Mouse (Mus musculus) stomach, postnatal 0 days (tissue): ENCODE results near the gene Mpo. TPM values are rescaled to one million over a fixed set of nuclear protein-coding genes. Genes with fewer than 3 reads are reported as not detected.
A peak's percentile ranks its signal among the peaks of the same experiment; 100 is the strongest.

ENCODE experiments used
- ATAC-seq: fragments of 200-750 bp; cut with Nextera tagmentation; 2 replicates; pipeline ENCODE4 v1.8.0; 2017; ENCODE audit not compliant: low FRiP score, low TSS enrichment
- DNase-seq: peaks from one replicate; pipeline ENCODE4 v3.0.0-alpha.2; 2016; ENCODE audit warnings: low spot score
- H3K27ac ChIP-seq: fragments of 300-500 bp; sonication (generic); replicated peaks from 2 replicates; pipeline ENCODE4 v1.5.1; 2014; ENCODE audit warnings: mild to moderate bottlenecking, control low read depth
- H3K27me3 ChIP-seq: fragments of 300-500 bp; sonication (generic); 2 replicates; pipeline ENCODE4 v1.6.1; 2014; ENCODE audit warnings: low read length; ENCODE audit not compliant: control insufficient read depth, insufficient read depth
- H3K36me3 ChIP-seq: fragments of 300-500 bp; sonication (generic); 2 replicates; pipeline ENCODE4 v1.6.1; 2014; ENCODE audit warnings: low read length, mixed read lengths; ENCODE audit not compliant: control insufficient read depth, insufficient read depth
- H3K4me1 ChIP-seq: fragments of 300-500 bp; sonication (generic); replicated peaks from 2 replicates; pipeline ENCODE4 v1.6.1; 2014; ENCODE audit warnings: antibody characterized with exemption; ENCODE audit not compliant: control insufficient read depth, insufficient read depth
- H3K4me2 ChIP-seq: fragments of 300-500 bp; sonication (generic); replicated peaks from 2 replicates; pipeline ENCODE4 v1.6.1; 2014; ENCODE audit warnings: low read depth, mild to moderate bottlenecking, control low read depth, moderate library complexity
- H3K4me3 ChIP-seq: fragments of 300-500 bp; sonication (generic); 2 replicates; pipeline ENCODE4 v1.5.1; 2014; ENCODE audit warnings: low read depth, low read length, control low read depth
- H3K9ac ChIP-seq: fragments of 300-500 bp; sonication (generic); 2 replicates; pipeline ENCODE4 v1.6.1; 2014; ENCODE audit warnings: mild to moderate bottlenecking, low read length, control low read depth, mixed read lengths
- H3K9me3 ChIP-seq: fragments of 300-500 bp; sonication (generic); 2 replicates; pipeline ENCODE4 v1.6.1; 2016; ENCODE audit warnings: low read length; ENCODE audit not compliant: control insufficient read depth
- CTCF ChIP-seq: IDR thresholded peaks from 2 replicates; pipeline ENCODE4 v1.5.1; 2016; ENCODE audit warnings: antibody characterized with exemption, low read depth, mild to moderate bottlenecking, moderate library complexity
- EP300 ChIP-seq: optimal IDR thresholded peaks from 2 replicates; pipeline ENCODE3; 2016; ENCODE audit warnings: antibody characterized with exemption
- WGBS: fragments of 180-500 bp; shearing (Covaris S2); extraction: QIAGEN DNeasy Blood & Tissue Kit; methylation state at CpG from one replicate; pipeline ENCODE4 v1.1.7; 2014; 5-methylcytosine and 5-hydroxymethylcytosine counted together
- polyA plus RNA-seq: library from polyadenylated mRNA; unstranded; fragments of >200 nt; fragmentation: Nextera tagmentation; extraction: Ambion mirVana; gene quantifications from 2 replicates; pipeline ENCODE4 v1.2.1, GENCODE M21; 2015

The Mpo gene
- polyA plus RNA-seq, 1 experiment from 2014 or later = 0.74 TPM

DNA sequence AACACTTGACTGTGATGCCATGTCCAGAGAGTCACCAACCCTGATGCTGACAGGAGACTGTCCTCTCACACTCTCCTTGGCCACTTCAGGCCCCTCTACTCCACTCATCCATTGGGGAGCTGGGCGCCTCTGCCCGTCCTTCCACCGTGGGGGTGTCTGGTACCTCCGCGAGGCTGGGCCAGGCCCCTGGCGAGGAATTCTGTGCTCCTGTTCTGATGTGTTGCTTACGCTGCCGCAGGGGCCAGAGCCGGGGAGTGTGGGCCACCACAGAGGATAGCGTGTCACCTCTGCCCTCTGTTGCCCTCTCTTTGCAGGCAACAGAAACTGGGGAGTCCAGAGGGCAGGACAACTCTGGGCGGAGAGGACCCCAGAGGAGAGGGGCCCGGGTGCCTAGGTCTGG is 14.5 kb upstream of the Mpo start:
- no peak for TF ChIP-seq EP300
- no peak for TF ChIP-seq CTCF
- no peaks in the 10 kb centered on the region for H3K27me3 ChIP-seq
- WGBS = 40% methylated on average over 12 of the region's 12 CpGs
- H3K4me1 ChIP-seq = peaks cover 5% of the 10 kb centered on the region
- ATAC-seq = 0 out of 2 replicates have a peak, but pooled peaks have one; percentile 16
- H3K9me3 ChIP-seq = no peaks in the 10 kb centered on the region
- H3K27ac ChIP-seq = no peak overlapping the region
- no peak overlapping the region for H3K9ac ChIP-seq
- H3K4me3 ChIP-seq = peak overlapping the region; percentile 39
- no peak for DNase-seq
- H3K4me2 ChIP-seq = peak overlapping the region; percentile 76
- no peaks in the 10 kb centered on the region for H3K36me3 ChIP-seq

DNA sequence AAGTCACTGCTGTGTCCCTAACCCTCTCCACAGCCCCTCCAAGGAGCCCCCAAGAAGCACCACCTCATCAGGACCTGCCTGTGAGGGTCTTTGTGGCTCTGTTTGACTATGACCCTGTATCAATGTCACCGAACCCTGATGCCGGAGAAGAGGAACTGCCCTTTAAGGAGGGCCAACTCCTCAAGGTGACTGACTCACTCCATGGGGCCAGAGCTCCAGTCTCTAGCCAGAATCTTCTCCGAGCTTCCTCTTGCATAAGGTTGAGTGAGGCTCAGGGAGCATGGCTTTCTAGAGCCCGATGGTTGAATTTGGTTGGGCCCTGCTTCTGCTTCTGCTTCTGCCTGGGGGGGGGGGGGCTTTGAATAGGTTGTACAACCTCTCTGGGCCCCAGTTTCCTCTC is 14.0 kb upstream of the Mpo start:
- Histone ChIP-seq H3K36me3 (no peaks in the 10 kb centered on the region), H3K27me3 (no peaks in the 10 kb centered on the region), H3K4me1 (peaks cover 5% of the 10 kb centered on the region), H3K27ac (no peak overlapping the region), H3K9me3 (no peaks in the 10 kb centered on the region), H3K9ac (no peak overlapping the region), H3K4me3 (no peak overlapping the region), H3K4me2 (no peak overlapping the region)
- no peak for TF ChIP-seq CTCF
- no peak for TF ChIP-seq EP300
- 79% methylated on average over 4 of the region's 4 CpGs for WGBS
- ATAC-seq (no peak), DNase-seq (no peak)

DNA sequence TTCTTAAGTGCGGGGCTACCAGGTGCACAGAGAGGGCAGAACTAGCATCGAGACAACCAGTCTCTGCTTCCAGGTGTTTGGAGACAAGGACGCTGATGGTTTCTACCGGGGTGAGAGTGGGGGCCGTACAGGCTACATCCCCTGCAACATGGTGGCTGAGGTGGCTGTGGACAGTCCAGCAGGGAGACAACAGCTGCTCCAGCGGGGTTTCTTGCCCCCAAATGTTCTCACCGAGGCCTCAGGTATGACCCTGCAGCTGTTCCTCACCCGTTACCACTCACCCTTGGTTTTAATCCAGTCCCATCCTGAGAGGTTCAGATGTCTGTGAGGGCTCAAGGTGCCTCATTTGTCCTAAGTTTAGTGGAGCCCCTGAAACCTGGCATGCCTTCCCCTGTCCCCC is 13.3 kb upstream of the Mpo start:
- 82% methylated on average over 8 of the region's 8 CpGs for WGBS
- no peak for DNase-seq
- Histone ChIP-seq H3K27me3 (no peaks in the 10 kb centered on the region), H3K4me1 (peaks cover 5% of the 10 kb centered on the region), H3K4me3 (no peak overlapping the region), H3K9ac (no peak overlapping the region), H3K9me3 (no peaks in the 10 kb centered on the region), H3K27ac (no peak overlapping the region), H3K4me2 (no peak overlapping the region), H3K36me3 (no peaks in the 10 kb centered on the region)
- ATAC-seq = no peak
- TF ChIP-seq CTCF (no peak), EP300 (no peak)

DNA sequence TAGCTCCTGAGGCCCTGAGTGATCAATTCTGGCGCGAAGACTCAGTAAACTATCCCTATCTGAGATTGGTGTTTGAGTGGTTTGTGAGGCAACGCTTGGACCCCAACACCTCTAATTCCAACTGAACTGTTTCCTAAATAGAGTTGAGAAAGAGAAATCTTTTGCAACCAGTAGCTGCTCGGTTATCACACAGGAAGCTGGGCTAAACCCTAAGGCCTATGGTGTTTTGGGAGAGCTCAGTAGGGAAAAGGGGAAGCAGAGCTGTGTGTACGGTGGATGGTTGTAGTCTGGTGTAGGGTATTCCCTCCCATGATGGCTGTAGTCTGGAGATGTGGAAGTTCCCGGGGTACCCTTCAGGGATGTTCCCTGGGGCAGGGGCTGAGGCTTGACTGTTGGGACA is 3.3 kb upstream of the Mpo start:
- TF ChIP-seq CTCF (no peak), EP300 (no peak)
- no peaks in the 10 kb centered on the region for H3K9me3 ChIP-seq
- H3K36me3 ChIP-seq = no peaks in the 10 kb centered on the region
- no peak overlapping the region for H3K4me2 ChIP-seq
- no peak overlapping the region for H3K4me3 ChIP-seq
- 79% methylated on average over 6 of the region's 6 CpGs for WGBS
- H3K9ac ChIP-seq = no peak overlapping the region
- no peak for ATAC-seq
- H3K4me1 ChIP-seq = no peaks in the 10 kb centered on the region
- no peaks in the 10 kb centered on the region for H3K27me3 ChIP-seq
- no peak for DNase-seq
- H3K27ac ChIP-seq = no peak overlapping the region

DNA sequence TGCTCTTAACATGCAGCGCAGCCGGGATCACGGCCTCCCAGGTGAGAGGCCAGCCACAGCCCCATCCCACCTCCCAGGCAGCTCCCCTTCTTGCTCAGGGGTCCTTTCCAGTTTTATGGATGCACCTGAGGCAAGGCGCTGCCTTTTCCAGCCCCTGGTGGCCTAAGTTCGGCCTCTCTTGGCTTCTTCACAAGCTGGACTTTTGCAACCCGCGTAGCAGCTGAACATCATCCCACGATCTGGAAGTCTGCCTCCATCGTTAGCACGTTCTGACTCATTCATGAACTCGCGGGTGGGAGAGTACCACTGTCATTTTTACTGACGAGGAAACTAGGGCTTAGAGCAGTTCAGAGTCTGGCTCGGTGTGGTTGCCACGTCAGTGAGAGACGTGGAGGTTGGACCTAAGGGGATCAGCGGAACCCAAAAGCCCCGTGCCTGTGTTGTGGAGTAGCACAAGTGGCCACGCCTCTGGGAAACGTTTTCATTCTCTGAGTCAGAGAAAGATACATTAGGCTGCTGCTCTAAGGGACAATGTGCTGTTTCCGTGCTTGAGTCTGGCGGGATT is 8.4 kb downstream of the Mpo start:
- no peak overlapping the region for H3K9ac ChIP-seq
- H3K27ac ChIP-seq = no peak overlapping the region
- no peaks in the 10 kb centered on the region for H3K9me3 ChIP-seq
- no peak overlapping the region for H3K4me2 ChIP-seq
- no peaks in the 10 kb centered on the region for H3K27me3 ChIP-seq
- no peaks in the 10 kb centered on the region for H3K36me3 ChIP-seq
- no peak overlapping the region for H3K4me3 ChIP-seq
- ATAC-seq (peak; percentile 76), DNase-seq (no peak)
- no peak for TF ChIP-seq EP300
- TF ChIP-seq CTCF = 0 out of 2 replicates have a peak, but pooled peaks have one; percentile 2
- 66% methylated on average over 22 of the region's 22 CpGs for WGBS
- no peaks in the 10 kb centered on the region for H3K4me1 ChIP-seq

DNA sequence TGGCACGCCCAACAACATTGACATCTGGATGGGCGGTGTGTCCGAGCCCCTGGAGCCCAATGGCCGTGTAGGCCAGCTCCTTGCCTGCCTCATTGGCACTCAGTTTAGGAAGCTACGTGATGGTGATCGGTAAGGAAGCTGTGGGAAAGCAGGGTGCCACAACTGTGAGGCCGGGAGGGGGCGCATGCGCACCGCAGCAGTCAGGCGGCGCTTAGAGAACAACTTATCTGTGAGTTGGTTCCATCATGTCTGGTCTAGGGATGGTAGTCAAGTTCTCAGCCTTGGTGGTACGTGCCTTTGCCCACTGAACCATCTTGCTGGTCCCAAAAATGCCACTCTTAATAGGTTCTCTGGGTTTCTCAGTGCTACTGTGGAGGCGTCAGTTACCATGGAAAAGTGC is 9.2 kb downstream of the Mpo start:
- TF ChIP-seq EP300 = no peak
- peak; percentile 72 for TF ChIP-seq CTCF
- Histone ChIP-seq H3K4me2 (no peak overlapping the region), H3K27ac (no peak overlapping the region), H3K9me3 (no peaks in the 10 kb centered on the region), H3K4me3 (no peak overlapping the region), H3K36me3 (no peaks in the 10 kb centered on the region), H3K4me1 (no peaks in the 10 kb centered on the region), H3K27me3 (no peaks in the 10 kb centered on the region), H3K9ac (no peak overlapping the region)
- no peak for ATAC-seq
- 49% methylated on average over 14 of the region's 14 CpGs for whole genome bisulfite sequencing
- peak; percentile 33 for DNase-seq
